Mouse (Mus musculus) lung, postnatal 0 days (tissue): ENCODE results near the gene Gm49336.

Experiments used
- CTCF ChIP-seq: IDR thresholded peaks from 2 replicates; pipeline ENCODE4 v1.5.1; 2016; ENCODE audit warnings: antibody characterized with exemption, mild to moderate bottlenecking
- EP300 ChIP-seq: IDR thresholded peaks from 2 replicates; pipeline ENCODE4 v1.6.1; 2016; ENCODE audit warnings: antibody characterized with exemption, mild to moderate bottlenecking, control low read depth

DNA sequence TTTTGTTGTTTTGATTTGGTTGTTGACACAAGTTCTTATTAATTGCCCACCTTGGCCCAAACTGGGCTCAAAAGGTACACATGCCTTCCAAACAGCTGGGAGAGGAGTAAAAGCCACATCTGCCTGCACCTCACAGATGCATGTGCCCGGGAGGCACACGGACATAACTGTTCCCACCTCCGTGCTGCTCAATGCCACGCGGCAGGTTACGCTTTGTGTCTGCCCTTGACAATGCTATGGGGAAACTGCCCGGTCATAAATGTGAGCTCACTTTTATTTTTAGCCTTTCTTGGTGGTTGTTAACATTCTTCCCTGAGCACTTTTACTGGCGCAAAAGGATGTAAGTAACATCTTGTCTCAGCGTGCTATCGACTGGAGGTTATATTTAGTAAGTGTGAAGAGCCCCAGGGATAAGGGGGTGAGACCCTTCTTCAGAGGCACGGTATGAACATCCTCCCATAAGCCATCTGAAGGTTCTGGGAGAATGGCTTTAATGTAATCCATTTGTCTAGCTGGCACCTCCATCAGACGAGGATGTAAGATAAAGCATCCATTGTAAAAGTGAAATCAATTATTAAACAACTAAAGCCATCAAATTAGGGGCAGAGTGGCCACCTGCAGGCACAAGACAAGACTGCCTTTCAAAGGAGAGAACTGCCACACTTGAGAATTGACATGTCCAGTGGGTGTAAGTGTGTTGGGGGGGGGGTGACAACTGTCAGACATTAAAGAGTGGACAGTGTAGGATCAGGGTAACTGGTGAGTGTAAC, 78.8 kb downstream of the Gm49336 start:
- no peak for TF ChIP-seq EP300
- TF ChIP-seq CTCF, result no peak
